Mouse (Mus musculus): ENCODE measurements around the gene Nop56. TPM values are rescaled to one million over a fixed set of nuclear protein-coding genes. Genes with fewer than 3 reads are reported as not detected.

Gene Nop56
- 356 and 411 TPM in 2 replicates for polyA plus RNA-seq (2014; fragmentation: Nextera tagmentation; extraction: Ambion mirVana)

- peaks cover 9% of the 10 kb centered on the region for H3K36me3 ChIP-seq (replicated peaks; ENCODE audit: control insufficient read depth, insufficient read depth, low read depth, low read length)
- no peaks in the 10 kb centered on the region for H3K9me3 ChIP-seq (replicated peaks; ENCODE audit: control insufficient read depth, low read length)
- no peaks in the 10 kb centered on the region for H3K4me1 ChIP-seq (ENCODE audit: control insufficient read depth, insufficient read depth, low read length)
- ATAC-seq (replicated peaks; ENCODE audit: insufficient number of reproducible peaks, low FRiP score, low TSS enrichment, low read depth): peak; percentile 96
- WGBS: under 1% methylated on average over 68 of the region's 68 CpGs
- peak within 1 kb of the TSS; percentile 91 for H3K9ac ChIP-seq (replicated peaks; ENCODE audit: low read length)
- no peaks in the 10 kb centered on the region for H3K27me3 ChIP-seq (ENCODE audit: control insufficient read depth, insufficient read depth, low read length)
- peak; percentile 99 for DNase-seq (ENCODE audit: low spot score)
- peak within 1 kb of the TSS; percentile 89 for H3K27ac ChIP-seq (replicated peaks; ENCODE audit: low read depth, low read length)
- peak within 1 kb of the TSS; percentile 77 for H3K4me2 ChIP-seq (ENCODE audit: low read depth, low read length)
- peak within 1 kb of the TSS; percentile 85 for H3K4me3 ChIP-seq (ENCODE audit: low read depth, low read length)
Measured at GRCm38 (mm10) chr2:130274149-130274861, at the start of gene Nop56. TSS of gene Nop56 (plus strand) at chr2:130274430.

- ATAC-seq (replicated peaks; ENCODE audit: insufficient number of reproducible peaks, low FRiP score, low TSS enrichment, low read depth) (no peak), DNase-seq (ENCODE audit: low spot score) (peak; percentile 70)
- H3K4me3 ChIP-seq (ENCODE audit: low read depth, low read length): no peak overlapping the region
- no peaks in the 10 kb centered on the region for H3K27me3 ChIP-seq (ENCODE audit: control insufficient read depth, insufficient read depth, low read length)
- H3K36me3 ChIP-seq (replicated peaks; ENCODE audit: control insufficient read depth, insufficient read depth, low read depth, low read length): no peaks in the 10 kb centered on the region
- H3K9me3 ChIP-seq (replicated peaks; ENCODE audit: control insufficient read depth, low read length): no peaks in the 10 kb centered on the region
- H3K4me1 ChIP-seq (ENCODE audit: control insufficient read depth, insufficient read depth, low read length): no peaks in the 10 kb centered on the region
- no peak overlapping the region for H3K9ac ChIP-seq (replicated peaks; ENCODE audit: low read length)
- H3K27ac ChIP-seq (replicated peaks; ENCODE audit: low read depth, low read length): no peak overlapping the region
- no peak overlapping the region for H3K4me2 ChIP-seq (ENCODE audit: low read depth, low read length)
- 54% methylated on average over 9 of the region's 9 CpGs for WGBS
Measured at GRCm38 (mm10) chr2:130246912-130247311, 27.3 kb upstream of the Nop56 start.

GRCm38 (mm10) chr2:130248226-130248625 is 26.0 kb upstream of the Nop56 start:
- ATAC-seq (replicated peaks; ENCODE audit: insufficient number of reproducible peaks, low FRiP score, low TSS enrichment, low read depth) (no peak), DNase-seq (ENCODE audit: low spot score) (no peak)
- 73% methylated on average over 7 of the region's 7 CpGs for WGBS
- no peak overlapping the region for H3K4me3 ChIP-seq (ENCODE audit: low read depth, low read length)
- no peaks in the 10 kb centered on the region for H3K27me3 ChIP-seq (ENCODE audit: control insufficient read depth, insufficient read depth, low read length)
- H3K4me1 ChIP-seq (ENCODE audit: control insufficient read depth, insufficient read depth, low read length): no peaks in the 10 kb centered on the region
- H3K36me3 ChIP-seq (replicated peaks; ENCODE audit: control insufficient read depth, insufficient read depth, low read depth, low read length): no peaks in the 10 kb centered on the region
- no peaks in the 10 kb centered on the region for H3K9me3 ChIP-seq (replicated peaks; ENCODE audit: control insufficient read depth, low read length)
- H3K4me2 ChIP-seq (ENCODE audit: low read depth, low read length): no peak overlapping the region
- H3K9ac ChIP-seq (replicated peaks; ENCODE audit: low read length): no peak overlapping the region
- H3K27ac ChIP-seq (replicated peaks; ENCODE audit: low read depth, low read length): no peak overlapping the region

- Histone ChIP-seq H3K9me3 (replicated peaks; ENCODE audit: control insufficient read depth, low read length) (no peaks in the 10 kb centered on the region), H3K36me3 (replicated peaks; ENCODE audit: control insufficient read depth, insufficient read depth, low read depth, low read length) (no peaks in the 10 kb centered on the region), H3K4me2 (ENCODE audit: low read depth, low read length) (no peak overlapping the region), H3K27me3 (ENCODE audit: control insufficient read depth, insufficient read depth, low read length) (no peaks in the 10 kb centered on the region), H3K4me3 (ENCODE audit: low read depth, low read length) (no peak overlapping the region), H3K27ac (replicated peaks; ENCODE audit: low read depth, low read length) (no peak overlapping the region), H3K9ac (replicated peaks; ENCODE audit: low read length) (no peak overlapping the region), H3K4me1 (ENCODE audit: control insufficient read depth, insufficient read depth, low read length) (no peaks in the 10 kb centered on the region)
- DNase-seq (ENCODE audit: low spot score): no peak
- WGBS: 84% methylated on average over 4 of the region's 4 CpGs
- no peak for ATAC-seq (replicated peaks; ENCODE audit: insufficient number of reproducible peaks, low FRiP score, low TSS enrichment, low read depth)
Measured at GRCm38 (mm10) chr2:130256762-130257161, 17.5 kb upstream of the Nop56 start.

GRCm38 (mm10) chr2:130260822-130261221 is 13.4 kb upstream of the Nop56 start:
- DNase-seq (ENCODE audit: low spot score) (no peak), ATAC-seq (replicated peaks; ENCODE audit: insufficient number of reproducible peaks, low FRiP score, low TSS enrichment, low read depth) (no peak)
- Histone ChIP-seq H3K9me3 (replicated peaks; ENCODE audit: control insufficient read depth, low read length) (no peaks in the 10 kb centered on the region), H3K27ac (replicated peaks; ENCODE audit: low read depth, low read length) (no peak overlapping the region), H3K4me2 (ENCODE audit: low read depth, low read length) (no peak overlapping the region), H3K9ac (replicated peaks; ENCODE audit: low read length) (no peak overlapping the region), H3K27me3 (ENCODE audit: control insufficient read depth, insufficient read depth, low read length) (no peaks in the 10 kb centered on the region), H3K4me1 (ENCODE audit: control insufficient read depth, insufficient read depth, low read length) (no peaks in the 10 kb centered on the region), H3K36me3 (replicated peaks; ENCODE audit: control insufficient read depth, insufficient read depth, low read depth, low read length) (no peaks in the 10 kb centered on the region), H3K4me3 (ENCODE audit: low read depth, low read length) (no peak overlapping the region)
- 89% methylated on average over 4 of the region's 4 CpGs for WGBS

GRCm38 (mm10) chr2:130261914-130262313 is 12.3 kb upstream of the Nop56 start:
- DNase-seq (ENCODE audit: low spot score) (no peak), ATAC-seq (replicated peaks; ENCODE audit: insufficient number of reproducible peaks, low FRiP score, low TSS enrichment, low read depth) (no peak)
- Histone ChIP-seq H3K27me3 (ENCODE audit: control insufficient read depth, insufficient read depth, low read length) (no peaks in the 10 kb centered on the region), H3K36me3 (replicated peaks; ENCODE audit: control insufficient read depth, insufficient read depth, low read depth, low read length) (no peaks in the 10 kb centered on the region), H3K27ac (replicated peaks; ENCODE audit: low read depth, low read length) (no peak overlapping the region), H3K4me2 (ENCODE audit: low read depth, low read length) (no peak overlapping the region), H3K4me1 (ENCODE audit: control insufficient read depth, insufficient read depth, low read length) (no peaks in the 10 kb centered on the region), H3K9me3 (replicated peaks; ENCODE audit: control insufficient read depth, low read length) (no peaks in the 10 kb centered on the region), H3K4me3 (ENCODE audit: low read depth, low read length) (no peak overlapping the region), H3K9ac (replicated peaks; ENCODE audit: low read length) (no peak overlapping the region)
- WGBS: 78% methylated on average over 2 of the region's 2 CpGs

GRCm38 (mm10) chr2:130262398-130262797 is 11.8 kb upstream of the Nop56 start:
- Histone ChIP-seq H3K4me1 (ENCODE audit: control insufficient read depth, insufficient read depth, low read length) (no peaks in the 10 kb centered on the region), H3K9me3 (replicated peaks; ENCODE audit: control insufficient read depth, low read length) (no peaks in the 10 kb centered on the region), H3K27me3 (ENCODE audit: control insufficient read depth, insufficient read depth, low read length) (no peaks in the 10 kb centered on the region), H3K9ac (replicated peaks; ENCODE audit: low read length) (no peak overlapping the region), H3K27ac (replicated peaks; ENCODE audit: low read depth, low read length) (no peak overlapping the region), H3K4me2 (ENCODE audit: low read depth, low read length) (no peak overlapping the region), H3K36me3 (replicated peaks; ENCODE audit: control insufficient read depth, insufficient read depth, low read depth, low read length) (no peaks in the 10 kb centered on the region), H3K4me3 (ENCODE audit: low read depth, low read length) (no peak overlapping the region)
- DNase-seq (ENCODE audit: low spot score): no peak
- no peak for ATAC-seq (replicated peaks; ENCODE audit: insufficient number of reproducible peaks, low FRiP score, low TSS enrichment, low read depth)
- 92% methylated on average over 2 of the region's 2 CpGs for WGBS

GRCm38 (mm10) chr2:130265520-130265919 is 8.7 kb upstream of the Nop56 start:
- Histone ChIP-seq H3K27me3 (ENCODE audit: control insufficient read depth, insufficient read depth, low read length) (no peaks in the 10 kb centered on the region), H3K27ac (replicated peaks; ENCODE audit: low read depth, low read length) (no peak overlapping the region), H3K4me2 (ENCODE audit: low read depth, low read length) (no peak overlapping the region), H3K36me3 (replicated peaks; ENCODE audit: control insufficient read depth, insufficient read depth, low read depth, low read length) (no peaks in the 10 kb centered on the region), H3K4me3 (ENCODE audit: low read depth, low read length) (no peak overlapping the region), H3K9me3 (replicated peaks; ENCODE audit: control insufficient read depth, low read length) (no peaks in the 10 kb centered on the region), H3K9ac (replicated peaks; ENCODE audit: low read length) (no peak overlapping the region), H3K4me1 (ENCODE audit: control insufficient read depth, insufficient read depth, low read length) (no peaks in the 10 kb centered on the region)
- WGBS: 90% methylated on average over 1 of the region's 1 CpGs
- ATAC-seq (replicated peaks; ENCODE audit: insufficient number of reproducible peaks, low FRiP score, low TSS enrichment, low read depth) (no peak), DNase-seq (ENCODE audit: low spot score) (no peak)

All from embryonic facial prominence, embryonic 11.5 days (tissue).